Mouse (Mus musculus) olfactory bulb, adult 2 months (tissue): Measurements from ENCODE around the gene Ppp1r14c.

Experiments used
- CTCF ChIP-seq: fragments of 200-500 bp; IDR thresholded peaks from 2 replicates; pipeline ENCODE4 v1.5.1; 2012; ENCODE audit warnings: low read depth, mild to moderate bottlenecking, low read length, moderate library complexity; ENCODE audit not compliant: insufficient read depth
- POLR2A ChIP-seq: fragments of 200-500 bp; IDR thresholded peaks from 2 replicates; pipeline ENCODE4 v1.6.1; 2012; ENCODE audit warnings: mild to moderate bottlenecking, low read depth, low read length, moderate library complexity; ENCODE audit not compliant: insufficient read depth

GRCm38 (mm10) chr10:3366870-3367431, 1.1 kb downstream of the Ppp1r14c start:
- TF ChIP-seq POLR2A, result no peak
- TF ChIP-seq CTCF, result no peak
